Mouse (Mus musculus) heart, adult 2 months (tissue): ENCODE measurements at regions not wholly inside any gene's neighbourhood (a gene's known extent, or its start where the extent isn't known, plus 50 kb on each side); places are given as distances from the start of the nearest gene placed in this dataset.

ENCODE experiments used
- DNase-seq, 2 experiments: peaks; one replicate each; pipeline ENCODE4 v3.0.0; 2021
- H3K27ac ChIP-seq: fragments of 200-600 bp; 2 replicates; pipeline ENCODE4 v1.8.1; 2022
- H3K27me3 ChIP-seq: fragments of 200-500 bp; 2 replicates; pipeline ENCODE4 v1.6.1; 2012; ENCODE audit warnings: mild to moderate bottlenecking, low read length, inconsistent platforms, mixed read lengths; ENCODE audit not compliant: control insufficient read depth, insufficient read depth
- H3K36me3 ChIP-seq: fragments of 200-500 bp; 2 replicates; pipeline ENCODE4 v1.6.1; 2012; ENCODE audit warnings: low read length, inconsistent platforms; ENCODE audit not compliant: control insufficient read depth, insufficient read depth
- H3K4me1 ChIP-seq: fragments of 200-500 bp; 2 replicates; pipeline ENCODE4 v1.6.1; 2011; ENCODE audit warnings: low read length; ENCODE audit not compliant: control insufficient read depth, insufficient read depth
- H3K4me3 ChIP-seq: fragments of 200-600 bp; 2 replicates; pipeline ENCODE4 v1.8.1; 2022
- H3K79me2 ChIP-seq: fragments of 200-500 bp; replicated peaks from 2 replicates; pipeline ENCODE4 v1.6.1; 2012; ENCODE audit warnings: mild to moderate bottlenecking, inconsistent platforms, low read length, moderate library complexity, mixed read lengths; ENCODE audit not compliant: control insufficient read depth, insufficient read depth
- H3K9ac ChIP-seq: fragments of 200-500 bp; 2 replicates; pipeline ENCODE4 v1.6.1; 2012; ENCODE audit warnings: low read depth, mild to moderate bottlenecking, control low read depth, inconsistent platforms, low read length, mixed read lengths
- CTCF ChIP-seq: fragments of 200-600 bp; IDR thresholded peaks from 2 replicates; pipeline ENCODE4 v1.8.1; 2022; ENCODE audit warnings: antibody characterized with exemption, mild to moderate bottlenecking, moderate library complexity
- EP300 ChIP-seq: fragments of 200-500 bp; IDR thresholded peaks from 2 replicates; pipeline ENCODE4 v1.6.1; 2011; ENCODE audit warnings: low read depth, low read length, control low read depth; ENCODE audit not compliant: insufficient read depth
- POLR2A ChIP-seq: fragments of 200-500 bp; IDR thresholded peaks from 2 replicates; pipeline ENCODE4 v1.6.1; 2011; ENCODE audit warnings: mild to moderate bottlenecking, low read depth, low read length, control low read depth; ENCODE audit not compliant: insufficient read depth
- WGBS: fragments of 180-500 bp; shearing (Covaris S2); methylation state at CpG from one replicate; pipeline ENCODE4 v1.1.7; 2018; 5-methylcytosine and 5-hydroxymethylcytosine counted together
- intact Hi-C: fragments of 180-260 bp; cut with DNase I; formaldehyde crosslinking; loops from one replicate; pipeline ENCODE4 v1.15.1; 2025

DNA sequence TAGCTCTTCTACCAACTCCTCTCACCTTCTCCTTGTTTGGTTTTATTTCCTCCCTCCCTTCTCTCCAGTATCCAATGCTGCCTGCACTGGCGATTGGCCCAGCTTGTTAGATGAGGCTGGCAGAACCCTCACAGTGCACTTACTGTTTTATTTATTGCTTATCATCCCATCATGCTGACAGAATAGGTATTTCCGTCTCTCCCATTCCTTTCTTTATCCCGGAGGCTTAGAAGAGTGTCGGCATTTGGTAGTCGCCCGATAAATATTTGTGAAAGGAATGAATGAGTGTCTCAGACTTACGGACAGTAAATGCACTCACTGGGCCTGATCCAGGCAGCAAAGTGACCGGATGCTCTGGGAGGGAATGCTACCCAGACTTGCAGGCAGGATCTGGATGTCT, 123.8 kb upstream of the Sh3bp4 start:
- no peaks in the 10 kb centered on the region for H3K36me3 ChIP-seq
- DNase-seq = no peak
- H3K9ac ChIP-seq = no peak overlapping the region
- no peak overlapping the region for H3K27ac ChIP-seq
- no peaks in the 10 kb centered on the region for H3K4me1 ChIP-seq
- no peaks in the 10 kb centered on the region for H3K79me2 ChIP-seq
- no peaks in the 10 kb centered on the region for H3K27me3 ChIP-seq
- intact Hi-C loops = no loop called here
- no peak overlapping the region for H3K4me3 ChIP-seq
- TF ChIP-seq EP300 = no peak
- no peak for TF ChIP-seq CTCF
- no peak for TF ChIP-seq POLR2A
- 61% methylated on average over 8 of the region's 8 CpGs for WGBS

DNA sequence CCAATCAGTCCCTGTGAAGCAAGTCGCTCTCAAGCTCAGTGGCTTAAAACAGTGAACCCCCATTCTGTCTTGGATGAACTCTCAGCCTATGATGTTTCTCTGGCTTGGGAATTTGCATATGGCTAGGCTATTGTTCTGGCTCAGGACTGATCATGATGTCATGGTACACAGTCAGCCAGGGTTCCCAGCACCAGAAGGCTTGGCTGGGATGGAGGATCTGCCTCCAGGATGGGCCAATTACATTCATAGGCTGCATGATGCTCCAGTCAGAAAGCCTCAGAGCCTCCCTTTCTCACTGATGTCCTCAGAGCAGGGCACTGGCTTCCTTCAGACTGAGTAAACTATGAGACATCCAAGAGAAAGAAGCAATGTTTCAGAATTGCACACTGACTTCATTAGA, 120.3 kb upstream of the Sh3bp4 start:
- no peak for DNase-seq
- 75% methylated on average over 1 of the region's 1 CpGs for WGBS

DNA sequence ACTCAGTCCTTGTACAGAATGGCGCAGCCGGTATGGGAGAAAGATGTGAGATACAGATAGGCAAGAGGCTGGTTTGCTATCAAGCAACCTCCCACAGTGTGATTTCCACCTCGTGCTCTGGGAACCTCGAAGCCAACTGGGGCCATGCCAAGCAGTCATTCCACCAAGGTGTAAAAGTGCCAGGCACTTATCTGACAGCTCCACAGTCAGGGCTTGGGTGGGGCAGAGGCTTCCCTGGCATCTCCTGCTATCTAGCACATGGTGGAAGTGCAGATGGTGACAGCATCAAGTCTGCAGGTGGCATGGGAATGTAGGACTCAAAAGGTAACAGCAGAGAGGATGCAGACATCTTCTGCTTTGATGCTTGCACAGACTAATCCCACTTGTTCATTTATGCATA, 116.7 kb upstream of the Sh3bp4 start:
- Histone ChIP-seq H3K27ac (no peak overlapping the region), H3K4me1 (peaks cover 2% of the 10 kb centered on the region; the same call in 1 of the 2 replicates), H3K4me3 (no peak overlapping the region), H3K27me3 (no peaks in the 10 kb centered on the region), H3K9ac (no peak overlapping the region), H3K36me3 (no peaks in the 10 kb centered on the region), H3K79me2 (no peaks in the 10 kb centered on the region)
- WGBS = 60% methylated on average over 4 of the region's 4 CpGs
- DNase-seq = no peak
- intact Hi-C loops = no loop called here
- no peak for TF ChIP-seq EP300
- no peak for TF ChIP-seq CTCF
- TF ChIP-seq POLR2A = no peak

More for the DNA sequence above, 120.3 kb upstream of the Sh3bp4 start:
- H3K36me3 ChIP-seq = no peaks in the 10 kb centered on the region
- H3K79me2 ChIP-seq = no peaks in the 10 kb centered on the region
- H3K27me3 ChIP-seq = no peaks in the 10 kb centered on the region
- H3K27ac ChIP-seq = no peak overlapping the region
- no peak overlapping the region for H3K9ac ChIP-seq
- H3K4me1 ChIP-seq = no peaks in the 10 kb centered on the region
- H3K4me3 ChIP-seq = no peak overlapping the region
- TF ChIP-seq CTCF = no peak
- intact Hi-C loops = no loop called here

DNA sequence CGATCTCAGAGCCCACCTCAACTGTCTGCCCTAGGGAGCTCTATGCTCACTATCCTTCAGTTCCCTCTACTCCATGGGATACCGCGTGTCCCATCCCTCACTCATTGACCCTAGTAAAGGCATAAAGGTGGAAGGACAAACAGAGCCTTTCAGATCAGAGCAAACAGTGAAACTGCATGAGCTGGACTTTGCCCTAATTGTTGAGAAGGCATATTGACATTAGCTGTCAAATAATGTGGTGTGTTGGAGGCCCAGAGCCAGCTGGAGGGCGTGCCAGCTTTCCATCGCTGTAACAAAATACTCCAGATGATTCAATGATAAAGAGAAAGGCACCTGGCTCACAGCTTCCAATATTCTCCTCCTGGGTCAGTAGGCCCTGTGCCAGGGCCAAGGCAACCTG, 115.4 kb upstream of the Sh3bp4 start:
- WGBS = 83% methylated on average over 5 of the region's 5 CpGs
- no peaks in the 10 kb centered on the region for H3K27me3 ChIP-seq
- no peak for DNase-seq
- H3K4me3 ChIP-seq = no peak overlapping the region
- peaks cover 2% of the 10 kb centered on the region; the same call in 1 of the 2 replicates for H3K4me1 ChIP-seq
- H3K36me3 ChIP-seq = no peaks in the 10 kb centered on the region
- intact Hi-C loops = no loop called here
- H3K79me2 ChIP-seq = no peaks in the 10 kb centered on the region
- no peak for TF ChIP-seq POLR2A
- no peak for TF ChIP-seq EP300
- no peak for TF ChIP-seq CTCF
- no peak overlapping the region for H3K9ac ChIP-seq
- no peak overlapping the region for H3K27ac ChIP-seq

DNA sequence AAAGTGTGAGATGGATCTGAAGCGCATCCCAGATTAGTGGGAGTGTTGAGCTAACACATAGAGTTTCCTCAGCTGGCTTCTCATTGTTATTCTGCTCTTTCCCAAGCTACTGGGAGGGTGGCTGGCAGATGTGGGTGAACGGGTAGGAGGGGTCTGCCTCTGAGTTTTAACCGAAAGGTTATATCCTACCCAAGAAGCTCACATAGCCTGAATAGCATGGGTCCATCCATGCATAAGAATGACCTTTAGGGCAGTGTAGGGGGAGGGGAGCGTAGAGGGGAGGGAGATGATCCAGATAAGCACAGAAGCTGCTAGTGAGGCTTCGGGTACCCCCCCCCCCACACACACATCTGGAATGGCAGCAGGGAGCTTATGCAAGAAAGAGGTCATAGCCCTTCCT, 113.2 kb upstream of the Sh3bp4 start:
- Histone ChIP-seq H3K4me1 (peaks cover 2% of the 10 kb centered on the region; the same call in 1 of the 2 replicates), H3K27ac (no peak overlapping the region), H3K79me2 (no peaks in the 10 kb centered on the region), H3K27me3 (no peaks in the 10 kb centered on the region), H3K4me3 (no peak overlapping the region), H3K9ac (no peak overlapping the region), H3K36me3 (no peaks in the 10 kb centered on the region)
- no peak for DNase-seq
- TF ChIP-seq POLR2A (no peak), CTCF (no peak), EP300 (no peak)
- 80% methylated on average over 5 of the region's 5 CpGs for WGBS
- intact Hi-C loops = no loop called here

DNA sequence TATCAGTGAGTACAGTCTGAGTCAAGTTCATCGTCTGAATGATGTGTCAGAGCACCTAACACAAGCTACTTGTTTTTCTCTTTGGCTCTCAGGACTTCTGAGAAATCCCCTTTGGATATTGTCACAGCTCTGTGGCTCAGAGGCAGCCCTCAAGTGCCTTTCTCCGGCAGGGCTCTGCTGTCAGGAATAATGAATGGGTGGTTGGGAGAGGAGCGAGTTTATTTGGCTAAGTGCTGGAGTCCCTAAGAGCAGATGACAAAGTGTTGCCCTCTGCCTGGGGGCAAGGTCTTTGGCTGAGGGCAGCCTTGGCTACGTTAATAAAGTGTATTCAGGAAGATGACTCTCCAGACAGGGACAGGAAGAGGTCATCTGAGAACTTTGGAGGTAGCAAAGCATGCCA, 110.5 kb upstream of the Sh3bp4 start:
- H3K9ac ChIP-seq = no peak overlapping the region
- TF ChIP-seq CTCF (no peak), EP300 (no peak), POLR2A (no peak)
- intact Hi-C loops = no loop called here
- no peaks in the 10 kb centered on the region for H3K36me3 ChIP-seq
- H3K79me2 ChIP-seq = no peaks in the 10 kb centered on the region
- no peaks in the 10 kb centered on the region for H3K27me3 ChIP-seq
- 54% methylated on average over 4 of the region's 4 CpGs for WGBS
- H3K27ac ChIP-seq = no peak overlapping the region
- H3K4me1 ChIP-seq = peaks cover 2% of the 10 kb centered on the region; the same call in 1 of the 2 replicates
- DNase-seq = no peak
- no peak overlapping the region for H3K4me3 ChIP-seq
